Mouse (Mus musculus) E14TG2a.4 (cell line): ENCODE measurements at regions not wholly inside any gene's neighbourhood (a gene's known extent, or its start where the extent isn't known, plus 50 kb on each side); places are given as distances from the start of the nearest gene placed in this dataset.

Source experiments
- CTCF ChIP-seq: conservative IDR thresholded peaks from 2 replicates; pipeline ENCODE4 v1.5.1; 2014; ENCODE audit warnings: low read length
- NANOG ChIP-seq: IDR thresholded peaks from 2 replicates; pipeline ENCODE4 v1.6.1; 2014; ENCODE audit warnings: borderline replicate concordance, low read length, mixed read lengths
- POU5F1 ChIP-seq: IDR thresholded peaks from 2 replicates; pipeline ENCODE4 v1.6.1; 2014; ENCODE audit warnings: low read length, borderline replicate concordance

- TF ChIP-seq CTCF (no peak), NANOG (no peak), POU5F1 (no peak)
These were observed 53.4 kb downstream of the Calml3 start for GRCm38 (mm10) chr13:3750756-3751155.
